Mouse (Mus musculus): ENCODE data around the gene Gadd45b. TPM values are rescaled to one million over a fixed set of nuclear protein-coding genes. Genes with fewer than 3 reads are reported as not detected.

Gadd45b gene
- polyA plus RNA-seq, 1 experiment: 96.0 TPM

DNA sequence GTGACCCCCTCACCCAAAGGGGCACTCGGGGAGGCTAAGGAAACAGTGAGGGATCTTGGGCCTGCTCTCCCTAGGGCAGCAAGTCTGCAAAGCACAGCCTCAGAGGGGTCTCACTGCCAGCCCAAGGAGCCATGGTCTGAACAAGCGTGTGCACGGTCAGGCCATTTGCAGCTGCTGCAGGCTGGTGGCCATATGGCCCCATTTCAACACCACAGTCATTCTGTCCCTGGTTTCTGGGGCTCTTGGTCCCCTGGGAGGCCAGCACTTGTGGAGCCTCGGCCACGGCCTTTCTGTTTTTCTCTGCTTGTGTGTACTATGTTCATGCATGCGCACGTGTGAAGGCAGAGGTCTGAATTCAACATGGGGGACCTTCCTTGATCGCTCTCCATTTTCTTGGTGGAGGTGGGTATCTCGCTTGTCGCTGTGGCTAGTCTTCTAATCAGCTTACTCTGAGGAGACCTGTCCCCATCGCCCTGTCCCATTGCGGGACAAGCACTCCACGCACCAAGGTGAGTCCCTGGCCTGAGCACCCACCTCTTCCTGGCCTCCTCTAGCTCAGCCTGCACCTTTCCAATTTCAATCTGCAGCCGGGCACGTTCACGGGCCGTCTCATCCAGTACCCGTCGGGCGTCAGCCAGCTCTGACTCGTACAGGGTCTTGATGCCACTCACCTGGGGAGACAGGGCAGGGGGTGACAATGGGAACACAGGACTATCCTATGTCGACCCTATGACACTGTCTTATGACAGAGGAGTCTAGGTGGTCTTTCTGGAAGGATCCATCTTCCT lies 20.3 kb upstream of the Gadd45b start:
- no peaks in the 10 kb centered on the region for H3K9me3 ChIP-seq
- TF ChIP-seq FLI1 (IDR thresholded peaks at IDR 0.05; ENCODE audit: low read length) (no peak), GATA1 (IDR thresholded peaks at IDR 0.05; ENCODE audit: borderline replicate concordance, low read length) (no peak)
- H3K4me1 ChIP-seq: peaks cover 30% of the 10 kb centered on the region
- H3K27me3 ChIP-seq (replicated peaks): no peaks in the 10 kb centered on the region
- no peak overlapping the region for H3K4me3 ChIP-seq (replicated peaks)
- H3K36me3 ChIP-seq (replicated peaks; ENCODE audit: low read length): peaks cover 92% of the 10 kb centered on the region

- TF ChIP-seq FLI1 (IDR thresholded peaks at IDR 0.05; ENCODE audit: low read length): no peak
- TF ChIP-seq GATA1 (IDR thresholded peaks at IDR 0.05; ENCODE audit: borderline replicate concordance, low read length): no peak
- peaks cover 48% of the 10 kb centered on the region for H3K4me1 ChIP-seq
- peaks cover 77% of the 10 kb centered on the region for H3K36me3 ChIP-seq (replicated peaks; ENCODE audit: low read length)
- H3K4me3 ChIP-seq (replicated peaks): no peak overlapping the region
- H3K27me3 ChIP-seq (replicated peaks): no peaks in the 10 kb centered on the region
- H3K9me3 ChIP-seq: no peaks in the 10 kb centered on the region
Measured at GRCm38 (mm10) chr10:80911354-80911753, 18.5 kb upstream of the Gadd45b start.

DNA sequence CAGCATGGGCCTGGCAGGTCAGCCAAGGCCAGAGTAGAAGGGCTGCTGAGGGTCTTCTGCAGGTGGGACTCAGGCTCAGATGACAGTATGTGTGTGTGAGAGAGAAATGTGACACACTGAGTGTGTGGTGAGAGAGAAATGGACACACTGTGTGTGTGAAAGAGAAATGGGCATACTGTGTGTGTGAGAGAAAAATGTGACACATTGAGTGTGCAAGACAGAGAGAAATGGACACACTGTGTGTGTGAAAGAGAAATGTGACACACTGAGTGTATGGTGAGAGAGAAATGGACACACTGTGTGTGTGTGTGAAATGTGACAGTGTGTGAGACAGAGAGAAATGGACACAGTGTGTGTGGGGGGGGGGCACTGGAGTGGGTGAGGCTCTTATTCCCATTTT lies 18.0 kb upstream of the Gadd45b start:
- Histone ChIP-seq H3K36me3 (replicated peaks; ENCODE audit: low read length) (peaks cover 75% of the 10 kb centered on the region), H3K9me3 (no peaks in the 10 kb centered on the region), H3K4me1 (peaks cover 52% of the 10 kb centered on the region), H3K4me3 (replicated peaks) (no peak overlapping the region), H3K27me3 (replicated peaks) (no peaks in the 10 kb centered on the region)
- no peak for TF ChIP-seq FLI1 (IDR thresholded peaks at IDR 0.05; ENCODE audit: low read length)
- no peak for TF ChIP-seq GATA1 (IDR thresholded peaks at IDR 0.05; ENCODE audit: borderline replicate concordance, low read length)

GRCm38 (mm10) chr10:80913364-80914011 lies 16.4 kb upstream of the Gadd45b start:
- Histone ChIP-seq H3K4me3 (replicated peaks) (no peak overlapping the region), H3K27me3 (replicated peaks) (no peaks in the 10 kb centered on the region), H3K36me3 (replicated peaks; ENCODE audit: low read length) (peaks cover 59% of the 10 kb centered on the region), H3K4me1 (peaks cover 65% of the 10 kb centered on the region), H3K9me3 (no peaks in the 10 kb centered on the region)
- no peak for TF ChIP-seq GATA1 (IDR thresholded peaks at IDR 0.05; ENCODE audit: borderline replicate concordance, low read length)
- no peak for TF ChIP-seq FLI1 (IDR thresholded peaks at IDR 0.05; ENCODE audit: low read length)

GRCm38 (mm10) chr10:80914253-80914656 lies 15.6 kb upstream of the Gadd45b start:
- no peak for TF ChIP-seq GATA1 (IDR thresholded peaks at IDR 0.05; ENCODE audit: borderline replicate concordance, low read length)
- no peak for TF ChIP-seq FLI1 (IDR thresholded peaks at IDR 0.05; ENCODE audit: low read length)
- peaks cover 72% of the 10 kb centered on the region for H3K4me1 ChIP-seq
- no peak overlapping the region for H3K4me3 ChIP-seq (replicated peaks)
- H3K9me3 ChIP-seq: no peaks in the 10 kb centered on the region
- peaks cover 2% of the 10 kb centered on the region for H3K27me3 ChIP-seq (replicated peaks)
- H3K36me3 ChIP-seq (replicated peaks; ENCODE audit: low read length): peaks cover 52% of the 10 kb centered on the region

DNA sequence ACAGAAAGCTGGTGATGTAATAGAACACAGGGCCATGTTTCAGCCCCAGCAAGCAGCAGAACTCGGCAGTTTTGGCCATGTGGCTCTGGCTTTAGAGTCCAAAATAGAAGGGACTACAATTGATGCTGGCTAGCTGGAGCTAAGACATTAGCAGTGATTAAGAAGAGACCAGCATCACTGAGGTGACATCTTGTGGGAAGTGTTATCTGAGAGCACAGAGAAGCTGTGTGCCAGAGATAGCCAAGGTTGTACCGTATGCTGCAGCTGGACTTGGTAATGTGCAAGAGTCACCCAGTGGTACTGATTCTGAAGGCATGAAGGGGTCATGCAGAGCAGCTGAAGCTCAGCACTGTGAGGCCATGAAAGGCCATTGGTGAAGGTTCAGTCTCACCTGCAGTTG lies 14.6 kb upstream of the Gadd45b start:
- Histone ChIP-seq H3K36me3 (replicated peaks; ENCODE audit: low read length) (peaks cover 42% of the 10 kb centered on the region), H3K4me3 (replicated peaks) (no peak overlapping the region), H3K9me3 (no peaks in the 10 kb centered on the region), H3K27me3 (replicated peaks) (peaks cover 3% of the 10 kb centered on the region), H3K4me1 (peaks cover 80% of the 10 kb centered on the region)
- no peak for TF ChIP-seq GATA1 (IDR thresholded peaks at IDR 0.05; ENCODE audit: borderline replicate concordance, low read length)
- TF ChIP-seq FLI1 (IDR thresholded peaks at IDR 0.05; ENCODE audit: low read length): no peak

GRCm38 (mm10) chr10:80915736-80916135 lies 14.1 kb upstream of the Gadd45b start:
- TF ChIP-seq GATA1 (IDR thresholded peaks at IDR 0.05; ENCODE audit: borderline replicate concordance, low read length): no peak
- TF ChIP-seq FLI1 (IDR thresholded peaks at IDR 0.05; ENCODE audit: low read length): no peak
- H3K4me1 ChIP-seq: peaks cover 81% of the 10 kb centered on the region
- peaks cover 37% of the 10 kb centered on the region for H3K36me3 ChIP-seq (replicated peaks; ENCODE audit: low read length)
- no peaks in the 10 kb centered on the region for H3K9me3 ChIP-seq
- H3K4me3 ChIP-seq (replicated peaks): no peak overlapping the region
- peaks cover 3% of the 10 kb centered on the region for H3K27me3 ChIP-seq (replicated peaks)

DNA sequence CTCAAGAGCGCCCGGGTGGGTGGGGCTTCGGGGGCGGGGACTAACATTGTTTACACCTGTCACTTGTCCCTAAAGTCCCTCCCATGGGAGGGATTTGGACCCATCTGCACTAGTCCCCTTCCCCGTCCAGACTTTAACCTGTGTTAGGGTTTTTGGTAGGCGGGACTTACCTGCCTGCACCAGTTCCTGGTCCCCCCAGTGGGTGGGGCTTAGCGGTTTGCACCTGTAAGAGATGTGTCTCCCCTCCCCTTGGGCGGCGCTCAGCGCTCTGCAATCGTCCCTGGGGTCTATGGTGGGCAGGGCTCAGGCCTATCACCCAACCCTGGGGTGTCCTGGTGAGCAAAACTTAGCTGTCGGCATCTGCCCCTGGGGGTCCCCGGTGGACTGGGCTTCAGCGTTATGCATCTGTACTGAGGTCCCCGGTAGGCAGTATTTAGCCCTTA lies 12.5 kb upstream of the Gadd45b start:
- no peaks in the 10 kb centered on the region for H3K9me3 ChIP-seq
- H3K27me3 ChIP-seq (replicated peaks): peaks cover 3% of the 10 kb centered on the region
- H3K4me3 ChIP-seq (replicated peaks): peak overlapping the region; percentile 98
- peaks cover 21% of the 10 kb centered on the region for H3K36me3 ChIP-seq (replicated peaks; ENCODE audit: low read length)
- peaks cover 78% of the 10 kb centered on the region for H3K4me1 ChIP-seq
- TF ChIP-seq GATA1 (IDR thresholded peaks at IDR 0.05; ENCODE audit: borderline replicate concordance, low read length): no peak
- TF ChIP-seq FLI1 (IDR thresholded peaks at IDR 0.05; ENCODE audit: low read length): no peak

GRCm38 (mm10) chr10:80917779-80918434 lies 12.0 kb upstream of the Gadd45b start, which contains the start of gene Lmnb2:
Gene Lmnb2, minus strand, starts transcription at chr10:80918245.
- Histone ChIP-seq H3K4me3 (replicated peaks) (peak within 1 kb of the TSS; percentile 98), H3K9me3 (no peaks in the 10 kb centered on the region), H3K4me1 (peaks cover 78% of the 10 kb centered on the region), H3K36me3 (replicated peaks; ENCODE audit: low read length) (peaks cover 17% of the 10 kb centered on the region), H3K27me3 (replicated peaks) (peaks cover 3% of the 10 kb centered on the region)
- TF ChIP-seq FLI1 (IDR thresholded peaks at IDR 0.05; ENCODE audit: low read length): no peak

- no peak for TF ChIP-seq GATA1 (IDR thresholded peaks at IDR 0.05; ENCODE audit: borderline replicate concordance, low read length)
- no peak for TF ChIP-seq FLI1 (IDR thresholded peaks at IDR 0.05; ENCODE audit: low read length)
- H3K4me3 ChIP-seq (replicated peaks): peak overlapping the region; percentile 82
- H3K27me3 ChIP-seq (replicated peaks): peaks cover 3% of the 10 kb centered on the region
- no peaks in the 10 kb centered on the region for H3K36me3 ChIP-seq (replicated peaks; ENCODE audit: low read length)
- H3K4me1 ChIP-seq: peaks cover 62% of the 10 kb centered on the region
- no peaks in the 10 kb centered on the region for H3K9me3 ChIP-seq
Measured at GRCm38 (mm10) chr10:80921923-80922322, 8.0 kb upstream of the Gadd45b start.
